Mouse (Mus musculus) heart, embryonic 14.5 days (tissue): ENCODE measurements at regions not wholly inside any gene's neighbourhood (a gene's known extent, or its start where the extent isn't known, plus 50 kb on each side); places are given as distances from the start of the nearest gene placed in this dataset.

Experiments
- ATAC-seq: fragments of 200-750 bp; cut with Nextera tagmentation; 2 replicates; pipeline ENCODE4 v1.8.0; 2017; ENCODE audit warnings: low read depth, moderate TSS enrichment; ENCODE audit not compliant: insufficient number of reproducible peaks, insufficient read depth, low FRiP score
- H3K27ac ChIP-seq, 2 experiments: fragments of 200-500 bp in 1 of 2; fragments of 300-500 bp in 1 of 2; sonication (generic) in 1 of 2; replicated peaks in 1 of 2; 2 replicates each; pipeline ENCODE4 v1.5.1; 2012 to 2014; ENCODE audit warnings: low read depth in 2 of 2, low read length in 2 of 2, control low read depth in 1 of 2, mild to moderate bottlenecking in 1 of 2, mixed read lengths in 1 of 2; ENCODE audit not compliant: control insufficient read depth in 1 of 2, insufficient read depth in 1 of 2
- H3K27me3 ChIP-seq: fragments of 300-500 bp; sonication (generic); 2 replicates; pipeline ENCODE4 v1.6.1; 2014; ENCODE audit warnings: mild to moderate bottlenecking, low read length, control low read depth; ENCODE audit not compliant: control insufficient read depth, insufficient read depth
- H3K36me3 ChIP-seq: fragments of 300-500 bp; sonication (generic); 2 replicates; pipeline ENCODE4 v1.6.1; 2014; ENCODE audit warnings: mild to moderate bottlenecking, control low read depth, low read length, mixed read lengths; ENCODE audit not compliant: control insufficient read depth, insufficient read depth
- H3K4me1 ChIP-seq, 2 experiments: fragments of 200-500 bp in 1 of 2; fragments of 300-500 bp in 1 of 2; sonication (generic) in 1 of 2; 2 replicates each; pipeline ENCODE4 v1.6.1; 2012 to 2014; ENCODE audit warnings: low read length in 2 of 2, control low read depth in 1 of 2, mixed read lengths in 1 of 2; ENCODE audit not compliant: control insufficient read depth in 2 of 2, insufficient read depth in 2 of 2
- H3K4me2 ChIP-seq: fragments of 300-500 bp; sonication (generic); 2 replicates; pipeline ENCODE4 v1.6.1; 2014; ENCODE audit warnings: mild to moderate bottlenecking, low read length
- H3K4me3 ChIP-seq, 2 experiments: fragments of 200-500 bp in 1 of 2; fragments of 300-500 bp in 1 of 2; sonication (generic) in 1 of 2; 2 replicates each; pipeline ENCODE4 v1.5.1; 2012 to 2014; ENCODE audit warnings: low read length in 2 of 2, mild to moderate bottlenecking in 2 of 2, control low read depth in 1 of 2, low read depth in 1 of 2, moderate library complexity in 1 of 2; ENCODE audit not compliant: control insufficient read depth in 1 of 2, insufficient read depth in 1 of 2
- H3K9ac ChIP-seq: fragments of 300-500 bp; sonication (generic); 2 replicates; pipeline ENCODE4 v1.6.1; 2014; ENCODE audit warnings: mild to moderate bottlenecking, low read length
- H3K9me3 ChIP-seq: fragments of 300-500 bp; sonication (generic); 2 replicates; pipeline ENCODE4 v1.6.1; 2016; ENCODE audit warnings: low read length, control low read depth; ENCODE audit not compliant: control insufficient read depth
- WGBS: fragments of 180-500 bp; shearing (Covaris S2); extraction: QIAGEN DNeasy Blood & Tissue Kit; methylation state at CpG from one replicate; pipeline ENCODE4 v1.1.7; 2014; 5-methylcytosine and 5-hydroxymethylcytosine counted together

GRCm38 (mm10) chr1:61277170-61277710 is 299.5 kb downstream of the Icos start:
- no peaks in the 10 kb centered on the region for H3K27me3 ChIP-seq
- no peak for ATAC-seq
- H3K4me3 ChIP-seq: no peak overlapping the region
- H3K9me3 ChIP-seq: no peaks in the 10 kb centered on the region
- no peak overlapping the region for H3K27ac ChIP-seq
- H3K9ac ChIP-seq: no peak overlapping the region
- WGBS: 76% methylated on average over 4 of the region's 4 CpGs
- no peaks in the 10 kb centered on the region for H3K4me1 ChIP-seq
- no peaks in the 10 kb centered on the region for H3K36me3 ChIP-seq
- H3K4me2 ChIP-seq: no peak overlapping the region

- WGBS: 87% methylated on average over 3 of the region's 3 CpGs
- ATAC-seq: no peak
Observed at GRCm38 (mm10) chr1:61288185-61288584, 310.5 kb downstream of the Icos start.

DNA sequence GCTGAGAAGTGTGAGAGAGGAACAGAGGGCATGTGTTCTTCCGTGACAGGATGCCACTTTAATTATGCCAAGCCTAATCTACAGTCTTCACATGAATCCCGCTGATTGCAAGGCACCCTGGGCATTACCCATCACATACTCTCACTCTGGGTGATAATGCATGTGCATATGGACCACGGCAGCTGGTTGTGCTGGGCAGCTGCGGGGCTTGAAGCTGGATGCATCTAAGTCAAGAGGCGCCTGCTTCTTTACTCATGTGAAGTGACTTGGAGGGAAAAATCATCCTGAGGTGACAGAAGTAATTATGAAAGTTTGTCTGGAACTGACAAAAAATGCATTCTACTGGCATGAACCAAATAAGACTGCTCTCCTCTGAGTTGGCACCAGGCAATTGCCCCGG is 311.2 kb downstream of the Icos start:
- WGBS: 85% methylated on average over 6 of the region's 6 CpGs
- Histone ChIP-seq H3K9ac (no peak overlapping the region), H3K9me3 (no peaks in the 10 kb centered on the region), H3K27me3 (no peaks in the 10 kb centered on the region), H3K4me3 (no peak overlapping the region), H3K27ac (no peak overlapping the region), H3K36me3 (no peaks in the 10 kb centered on the region), H3K4me1 (no peaks in the 10 kb centered on the region), H3K4me2 (no peak overlapping the region)
- ATAC-seq: no peak

More at GRCm38 (mm10) chr1:61288185-61288584, 310.5 kb downstream of the Icos start:
- Histone ChIP-seq H3K36me3 (no peaks in the 10 kb centered on the region), H3K4me2 (no peak overlapping the region), H3K4me1 (no peaks in the 10 kb centered on the region), H3K27ac (no peak overlapping the region), H3K9ac (no peak overlapping the region), H3K9me3 (no peaks in the 10 kb centered on the region), H3K4me3 (no peak overlapping the region), H3K27me3 (no peaks in the 10 kb centered on the region)

DNA sequence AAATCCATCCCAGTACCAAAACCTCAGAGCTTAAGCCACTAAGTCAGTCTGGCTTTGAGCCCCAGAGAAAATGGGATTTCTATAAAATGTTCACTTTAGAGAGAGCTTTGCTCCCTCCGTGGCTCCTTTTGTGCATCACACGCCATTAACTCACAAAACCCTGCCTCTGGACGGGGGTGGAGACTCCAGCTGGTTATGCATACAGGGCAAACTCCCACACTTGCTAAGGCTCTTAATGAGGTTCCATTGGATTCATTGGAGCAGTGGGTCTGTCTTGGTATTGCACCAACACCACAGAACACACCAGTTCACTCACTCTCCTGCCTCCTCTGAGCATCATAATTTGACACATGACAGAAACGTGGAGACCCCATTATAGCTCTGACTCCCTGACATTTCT is 311.8 kb downstream of the Icos start:
- no peak overlapping the region for H3K27ac ChIP-seq
- H3K36me3 ChIP-seq: no peaks in the 10 kb centered on the region
- H3K9me3 ChIP-seq: no peaks in the 10 kb centered on the region
- H3K27me3 ChIP-seq: no peaks in the 10 kb centered on the region
- WGBS: 78% methylated on average over 4 of the region's 4 CpGs
- no peak for ATAC-seq
- no peaks in the 10 kb centered on the region for H3K4me1 ChIP-seq
- no peak overlapping the region for H3K4me2 ChIP-seq
- H3K4me3 ChIP-seq: no peak overlapping the region
- no peak overlapping the region for H3K9ac ChIP-seq

DNA sequence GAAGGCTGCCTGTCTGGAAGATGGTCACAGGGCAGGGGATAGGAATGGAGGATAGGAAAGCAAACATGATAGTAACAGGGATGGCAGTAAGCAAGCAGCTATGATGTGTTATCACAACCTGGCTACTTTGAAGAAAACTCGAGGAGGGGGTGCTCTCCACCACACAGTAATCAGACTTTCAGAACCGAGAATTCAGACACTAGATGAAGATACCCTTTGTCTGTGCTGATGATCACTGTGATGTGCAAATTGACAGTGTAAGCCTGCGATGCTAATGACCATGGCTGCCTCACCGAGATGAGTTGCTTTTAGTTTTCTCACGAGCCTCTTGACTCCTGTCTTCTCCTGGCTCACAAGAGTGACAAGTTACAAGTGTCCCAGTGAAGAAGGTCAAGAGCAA is 315.4 kb downstream of the Icos start:
- no peak for ATAC-seq
- H3K4me1 ChIP-seq: no peaks in the 10 kb centered on the region
- 37% methylated on average over 5 of the region's 5 CpGs for WGBS

DNA sequence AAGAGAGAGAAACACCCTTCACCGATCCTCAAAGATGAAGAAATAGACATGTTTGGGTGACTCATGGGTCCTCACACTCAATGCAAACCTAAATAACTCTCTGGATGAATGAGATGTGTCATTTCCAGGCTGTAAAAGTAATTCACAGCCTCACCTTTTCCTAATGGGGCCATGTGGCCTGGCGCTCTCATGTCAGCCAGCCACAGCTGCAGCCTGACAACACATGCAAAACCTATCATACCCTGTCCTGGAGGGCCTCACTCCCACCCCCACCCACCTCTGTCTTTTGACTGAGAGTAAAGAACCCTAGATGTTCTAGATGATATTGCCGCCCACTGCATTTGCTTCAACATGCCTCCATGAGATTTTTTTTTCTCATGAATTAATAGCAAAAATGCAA is 317.5 kb downstream of the Icos start:
- Histone ChIP-seq H3K4me1 (no peaks in the 10 kb centered on the region), H3K4me2 (no peak overlapping the region), H3K9me3 (no peaks in the 10 kb centered on the region), H3K27me3 (peaks cover 8% of the 10 kb centered on the region; the same call in 1 of the 2 replicates), H3K36me3 (no peaks in the 10 kb centered on the region), H3K27ac (no peak overlapping the region), H3K9ac (no peak overlapping the region), H3K4me3 (no peak overlapping the region)
- no peak for ATAC-seq
- WGBS: 87% methylated on average over 3 of the region's 3 CpGs

More for the DNA sequence above, 315.4 kb downstream of the Icos start:
- Histone ChIP-seq H3K27me3 (peaks cover 8% of the 10 kb centered on the region; the same call in 1 of the 2 replicates), H3K4me3 (no peak overlapping the region), H3K9ac (no peak overlapping the region), H3K9me3 (no peaks in the 10 kb centered on the region), H3K27ac (no peak overlapping the region), H3K36me3 (no peaks in the 10 kb centered on the region), H3K4me2 (no peak overlapping the region)

- ATAC-seq: no peak
- Histone ChIP-seq H3K4me1 (no peaks in the 10 kb centered on the region), H3K9me3 (no peaks in the 10 kb centered on the region), H3K4me2 (no peak overlapping the region), H3K36me3 (no peaks in the 10 kb centered on the region), H3K4me3 (no peak overlapping the region), H3K9ac (no peak overlapping the region), H3K27me3 (peaks cover 8% of the 10 kb centered on the region; the same call in 1 of the 2 replicates), H3K27ac (no peak overlapping the region)
- WGBS: 68% methylated on average over 4 of the region's 4 CpGs
Observed at GRCm38 (mm10) chr1:61296831-61297230, 319.1 kb downstream of the Icos start.

- no peak overlapping the region for H3K4me2 ChIP-seq
- WGBS: 81% methylated on average over 3 of the region's 3 CpGs
- no peak for ATAC-seq
- no peak overlapping the region for H3K9ac ChIP-seq
- H3K27ac ChIP-seq: no peak overlapping the region
- no peaks in the 10 kb centered on the region for H3K36me3 ChIP-seq
- no peaks in the 10 kb centered on the region for H3K9me3 ChIP-seq
- no peaks in the 10 kb centered on the region for H3K4me1 ChIP-seq
- H3K4me3 ChIP-seq: no peak overlapping the region
- peaks cover 8% of the 10 kb centered on the region; the same call in 1 of the 2 replicates for H3K27me3 ChIP-seq
Observed at GRCm38 (mm10) chr1:61297361-61297760, 319.6 kb downstream of the Icos start.
